Mouse (Mus musculus) heart, embryonic 12.5 days (tissue): ENCODE measurements at regions not wholly inside any gene's neighbourhood (a gene's known extent, or its start where the extent isn't known, plus 50 kb on each side); places are given as distances from the start of the nearest gene placed in this dataset.

Experiments
- ATAC-seq: fragments of 200-750 bp; cut with Nextera tagmentation; 2 replicates; pipeline ENCODE4 v1.8.0; 2017; ENCODE audit warnings: moderate TSS enrichment, moderate library complexity; ENCODE audit not compliant: insufficient number of reproducible peaks, low FRiP score
- H3K27ac ChIP-seq: fragments of 300-500 bp; sonication (generic); 2 replicates; pipeline ENCODE4 v1.5.1; 2016; ENCODE audit warnings: mild to moderate bottlenecking, moderate library complexity; ENCODE audit not compliant: poor library complexity, severe bottlenecking
- H3K27me3 ChIP-seq: fragments of 300-500 bp; sonication (generic); replicated peaks from 2 replicates; pipeline ENCODE4 v1.6.1; 2016; ENCODE audit warnings: mild to moderate bottlenecking, moderate library complexity
- H3K36me3 ChIP-seq: fragments of 300-500 bp; sonication (generic); 2 replicates; pipeline ENCODE4 v1.6.1; 2016; ENCODE audit warnings: mild to moderate bottlenecking, moderate library complexity
- H3K4me1 ChIP-seq: fragments of 300-500 bp; sonication (generic); replicated peaks from 2 replicates; pipeline ENCODE4 v1.6.1; 2016; ENCODE audit warnings: mild to moderate bottlenecking
- H3K4me2 ChIP-seq: fragments of 300-500 bp; sonication (generic); 2 replicates; pipeline ENCODE4 v1.6.1; 2016; ENCODE audit warnings: mild to moderate bottlenecking, moderate library complexity
- H3K4me3 ChIP-seq: fragments of 300-500 bp; sonication (generic); 2 replicates; pipeline ENCODE4 v1.5.1; 2016; ENCODE audit warnings: mild to moderate bottlenecking
- H3K9ac ChIP-seq: fragments of 300-500 bp; sonication (generic); 2 replicates; pipeline ENCODE4 v1.6.1; 2016; ENCODE audit warnings: mild to moderate bottlenecking, moderate library complexity
- H3K9me3 ChIP-seq: fragments of 300-500 bp; sonication (generic); replicated peaks from 2 replicates; pipeline ENCODE4 v1.6.1; 2016; ENCODE audit warnings: mild to moderate bottlenecking, moderate library complexity
- WGBS: fragments of 180-500 bp; shearing (Covaris S2); methylation state at CpG from one replicate; pipeline ENCODE4 v1.1.7; 2016; 5-methylcytosine and 5-hydroxymethylcytosine counted together

- Histone ChIP-seq H3K27me3 (no peaks in the 10 kb centered on the region), H3K4me1 (peaks cover 17% of the 10 kb centered on the region), H3K4me2 (no peak overlapping the region), H3K27ac (no peak overlapping the region), H3K9ac (no peak overlapping the region), H3K4me3 (no peak overlapping the region), H3K36me3 (no peaks in the 10 kb centered on the region), H3K9me3 (no peaks in the 10 kb centered on the region)
- WGBS, result 68% methylated on average over 2 of the region's 2 CpGs
- ATAC-seq, result no peak
Measured at GRCm38 (mm10) chr12:86624195-86624594, 54.3 kb upstream of the Vash1 start.

DNA sequence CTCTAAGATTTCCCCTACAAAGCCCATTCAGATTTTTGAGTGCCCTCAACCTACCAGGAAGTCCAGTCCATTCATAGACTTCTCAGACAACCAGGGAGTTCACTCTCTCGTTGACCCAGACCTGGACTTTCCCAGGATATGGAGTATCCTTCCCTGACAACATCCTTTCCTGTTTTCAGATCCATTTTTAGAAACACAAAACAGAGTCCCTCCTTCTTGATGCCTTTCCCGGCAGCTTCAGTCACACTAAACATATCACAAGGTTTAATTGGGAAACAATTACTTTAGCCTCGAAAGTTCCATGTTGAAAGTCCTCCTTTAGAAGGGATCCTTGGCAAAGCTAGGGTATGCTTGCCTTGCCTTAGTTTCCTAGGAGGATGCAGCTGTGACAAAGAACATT, 51.8 kb upstream of the Vash1 start:
- peaks cover 21% of the 10 kb centered on the region for H3K4me1 ChIP-seq
- no peak overlapping the region for H3K4me2 ChIP-seq
- H3K9me3 ChIP-seq, result no peaks in the 10 kb centered on the region
- H3K27ac ChIP-seq, result no peak overlapping the region
- no peak overlapping the region for H3K4me3 ChIP-seq
- no peak for ATAC-seq
- WGBS, result 22% methylated on average over 3 of the region's 3 CpGs
- no peak overlapping the region for H3K9ac ChIP-seq
- H3K27me3 ChIP-seq, result peaks cover 14% of the 10 kb centered on the region; the same call in 1 of the 2 replicates
- H3K36me3 ChIP-seq, result no peaks in the 10 kb centered on the region

DNA sequence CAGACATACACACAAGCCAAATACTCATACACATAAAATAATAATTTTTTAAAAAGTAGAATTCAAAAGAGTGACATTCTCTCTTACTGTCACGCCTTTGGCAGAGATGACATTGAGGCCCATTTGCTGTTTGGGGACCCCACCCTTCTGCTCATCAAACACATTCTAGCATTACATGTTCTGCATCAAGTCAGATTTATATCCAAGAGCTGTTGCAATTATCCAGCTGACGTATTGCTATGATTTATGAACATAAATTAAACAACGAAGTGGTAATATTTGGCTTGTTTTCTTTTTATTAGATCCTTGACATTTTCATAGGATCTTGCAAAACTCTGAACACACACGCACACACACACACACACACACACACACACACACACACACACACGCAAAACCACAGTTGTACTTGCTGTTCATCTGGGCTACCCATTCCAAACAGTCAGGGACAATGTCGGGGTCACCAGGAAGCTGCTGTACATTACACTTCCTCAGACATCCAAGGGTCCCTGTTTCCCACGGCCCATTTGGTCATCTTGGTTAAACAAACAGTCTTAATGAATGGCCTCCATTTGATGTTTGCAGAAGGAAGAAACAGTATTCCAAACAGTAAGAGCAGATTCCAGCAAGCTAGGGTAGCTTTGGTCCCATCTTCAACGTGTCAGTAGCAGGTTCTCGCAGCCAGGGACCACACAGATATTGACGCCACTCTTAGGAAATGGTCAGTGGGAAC, 50.3 kb upstream of the Vash1 start:
- H3K4me1 ChIP-seq, result peaks cover 21% of the 10 kb centered on the region
- no peak overlapping the region for H3K4me2 ChIP-seq
- no peak overlapping the region for H3K4me3 ChIP-seq
- H3K27ac ChIP-seq, result peak overlapping the region; percentile 34; the same call in 1 of the 2 replicates
- 68% methylated on average over 10 of the region's 10 CpGs for WGBS
- H3K9me3 ChIP-seq, result no peaks in the 10 kb centered on the region
- H3K36me3 ChIP-seq, result no peaks in the 10 kb centered on the region
- H3K27me3 ChIP-seq, result peaks cover 22% of the 10 kb centered on the region; the same call in 1 of the 2 replicates
- peak; percentile 11; the same call in 1 of the 2 replicates for ATAC-seq
- no peak overlapping the region for H3K9ac ChIP-seq
